Mouse (Mus musculus) cerebellum, adult 9-10 months (tissue): ENCODE measurements around the gene Chaf1a.
"Not testable (repeated sequence)": the region's sequence is repeated elsewhere in the genome, so short reads cannot be mapped to it uniquely, and the experiment has no call there.

Experiments used
- DNase-seq: peaks from one replicate; pipeline ENCODE4 v3.0.0; 2022

The Chaf1a gene

GRCm38 (mm10) chr17:56038583-56039261 lies 1.5 kb upstream of the Chaf1a start:
- peak; percentile 65 for DNase-seq

- no peak for DNase-seq
Measured at GRCm38 (mm10) chr17:56039345-56039744, 894 bp upstream of the Chaf1a start.

- DNase-seq: no peak
Measured at GRCm38 (mm10) chr17:56040857-56041163, 571 bp downstream of the Chaf1a start.

- no peak for DNase-seq
Measured at GRCm38 (mm10) chr17:56051369-56051768, 11.1 kb downstream of the Chaf1a start.

GRCm38 (mm10) chr17:56054938-56055337 lies 14.7 kb downstream of the Chaf1a start:
- DNase-seq: no peak

GRCm38 (mm10) chr17:56055945-56056678 lies 15.9 kb downstream of the Chaf1a start:
- no peak for DNase-seq

GRCm38 (mm10) chr17:56057381-56058120 lies 17.3 kb downstream of the Chaf1a start:
- DNase-seq: peak; percentile 72

- DNase-seq: no peak
Measured at GRCm38 (mm10) chr17:56062081-56062480, 21.8 kb downstream of the Chaf1a start.

DNA sequence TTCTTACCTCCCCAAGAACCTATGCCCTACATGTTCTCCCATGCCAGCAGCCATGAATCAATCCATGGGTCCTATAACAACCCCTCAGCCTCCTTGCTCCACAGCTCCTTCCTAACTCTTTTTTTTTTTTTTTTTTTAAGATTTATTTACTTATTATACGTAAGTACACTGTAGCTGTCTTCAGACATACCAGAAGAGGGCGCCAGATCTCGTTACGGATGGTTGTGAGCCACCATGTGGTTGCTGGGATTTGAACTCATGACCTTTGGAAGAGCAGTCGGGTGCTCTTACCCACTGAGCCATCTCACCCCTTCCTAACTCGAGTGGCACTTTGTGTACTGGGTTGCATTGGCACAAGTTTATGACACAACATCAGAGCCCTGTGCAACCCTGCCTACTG lies 25.5 kb downstream of the Chaf1a start:
- DNase-seq: not testable (repeated sequence)

DNA sequence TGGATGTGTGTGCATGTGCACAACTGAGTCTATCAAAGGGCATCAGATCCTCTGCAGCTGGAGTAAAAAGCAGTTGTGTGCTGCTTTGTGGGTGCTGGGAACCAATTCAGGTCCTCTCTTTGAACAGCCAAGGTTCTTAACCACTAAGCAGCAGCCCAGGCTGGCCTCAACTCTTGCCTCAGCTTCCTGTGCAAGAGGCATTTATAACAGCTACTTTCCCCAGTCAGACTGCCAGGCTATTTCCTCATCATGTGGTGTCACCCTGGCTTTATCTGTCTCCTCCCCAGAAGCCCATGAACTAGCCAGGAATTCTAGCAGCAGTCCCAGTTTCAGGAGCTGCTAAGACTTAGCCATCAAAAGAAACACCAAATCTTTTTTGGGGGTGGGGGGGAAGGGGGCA lies 26.2 kb downstream of the Chaf1a start:
- no peak for DNase-seq

DNA sequence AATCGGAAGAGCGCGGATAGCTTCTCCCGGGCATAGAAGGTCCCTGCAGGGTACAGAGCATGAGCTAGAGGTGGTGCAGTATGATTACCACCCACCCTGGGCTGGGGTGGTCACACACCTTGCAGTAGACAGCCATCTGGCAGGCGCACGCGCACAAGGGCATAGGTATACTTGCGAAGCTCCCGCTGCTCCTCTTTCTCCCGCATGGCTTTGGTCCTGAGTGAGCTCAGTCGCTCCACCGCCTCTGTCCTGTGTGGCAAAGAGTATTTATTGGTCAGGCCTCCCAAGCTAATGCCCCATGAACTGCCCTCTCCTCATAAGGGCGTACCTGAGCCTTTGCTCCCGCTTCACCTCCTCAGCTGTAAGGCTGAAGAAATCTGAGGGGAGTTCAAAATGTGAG lies 28.8 kb downstream of the Chaf1a start:
- DNase-seq: no peak

- no peak for DNase-seq
Measured at GRCm38 (mm10) chr17:56071126-56071525, 30.9 kb downstream of the Chaf1a start.

GRCm38 (mm10) chr17:56072243-56072642 lies 32.0 kb downstream of the Chaf1a start:
- no peak for DNase-seq

DNA sequence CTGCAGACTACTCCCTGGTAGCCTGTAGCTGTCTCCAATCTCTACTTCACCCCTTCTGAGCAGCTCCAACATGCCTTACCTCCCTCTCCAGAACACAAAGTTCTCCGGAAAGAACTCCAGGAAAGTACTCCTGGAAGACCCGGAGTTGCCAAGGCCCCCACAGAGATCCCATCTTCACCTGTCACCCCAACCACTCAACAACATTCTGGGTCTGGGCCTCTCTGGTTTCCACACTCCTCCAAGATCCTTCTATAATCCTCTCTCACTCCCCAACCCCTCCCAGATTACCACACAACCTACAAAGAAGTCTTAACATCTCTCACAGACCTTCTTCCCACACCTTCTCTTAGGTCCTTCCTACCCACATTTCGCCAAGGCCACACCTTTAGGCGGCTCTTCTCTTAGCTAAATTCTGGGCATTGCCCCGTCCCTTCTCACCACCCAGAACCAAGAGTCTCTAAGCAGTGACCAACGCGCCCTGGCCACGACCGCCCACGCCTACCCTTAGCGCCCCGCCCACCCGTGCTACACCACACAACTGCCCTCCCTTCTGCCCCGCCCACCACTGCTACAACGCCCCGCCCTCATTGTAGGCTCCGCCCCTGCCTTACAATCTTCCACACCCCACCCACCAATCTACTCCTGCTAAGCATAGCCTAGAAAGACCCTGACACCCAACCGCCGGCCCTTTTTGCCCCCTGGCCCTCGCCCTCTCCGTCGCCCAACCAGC lies 34.0 kb downstream of the Chaf1a start:
- no peak for DNase-seq

DNA sequence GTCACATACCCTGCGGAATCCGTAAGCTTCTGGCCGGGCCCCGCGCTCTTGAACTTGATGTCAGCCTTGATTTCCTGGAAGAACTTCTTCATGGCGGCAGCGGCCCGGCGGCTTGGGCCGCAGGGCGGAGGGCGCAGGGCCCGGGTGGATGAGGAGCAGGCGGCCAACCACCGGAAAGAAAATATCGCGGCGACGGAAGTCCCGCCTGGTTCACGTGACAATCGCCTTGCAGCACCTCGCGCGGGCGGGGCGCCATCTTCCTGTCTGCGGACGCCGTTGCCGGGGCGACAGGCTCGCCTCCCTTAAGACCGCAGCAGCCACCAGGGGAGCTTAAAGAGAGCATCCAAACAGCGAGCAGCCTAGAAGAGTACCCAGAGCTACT lies 34.6 kb downstream of the Chaf1a start, which contains the start of gene Ubxn6:
Gene Ubxn6, minus strand, starts transcription at position 202 of the 382 bp plus-strand sequence.
- peak; percentile 95 for DNase-seq

DNA sequence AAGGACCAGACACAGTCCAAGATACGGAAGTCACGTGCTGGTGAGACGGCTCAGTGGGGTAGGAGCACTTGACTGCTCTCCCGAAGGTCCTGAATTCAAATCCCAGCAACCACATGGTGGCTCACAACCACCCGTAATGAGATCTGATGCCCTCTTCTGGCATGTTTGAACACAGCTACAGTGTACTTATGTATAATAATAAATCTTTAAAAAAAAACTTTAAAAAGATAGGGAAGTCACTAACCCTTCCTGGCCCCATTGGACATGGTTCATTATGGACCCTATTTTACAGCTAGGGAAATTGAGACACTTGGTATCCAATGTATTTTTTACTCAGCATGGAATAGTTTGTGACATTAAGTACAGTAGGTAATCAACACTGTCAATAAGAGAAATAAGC lies 37.3 kb downstream of the Chaf1a start:
- DNase-seq: peak; percentile 58

DNA sequence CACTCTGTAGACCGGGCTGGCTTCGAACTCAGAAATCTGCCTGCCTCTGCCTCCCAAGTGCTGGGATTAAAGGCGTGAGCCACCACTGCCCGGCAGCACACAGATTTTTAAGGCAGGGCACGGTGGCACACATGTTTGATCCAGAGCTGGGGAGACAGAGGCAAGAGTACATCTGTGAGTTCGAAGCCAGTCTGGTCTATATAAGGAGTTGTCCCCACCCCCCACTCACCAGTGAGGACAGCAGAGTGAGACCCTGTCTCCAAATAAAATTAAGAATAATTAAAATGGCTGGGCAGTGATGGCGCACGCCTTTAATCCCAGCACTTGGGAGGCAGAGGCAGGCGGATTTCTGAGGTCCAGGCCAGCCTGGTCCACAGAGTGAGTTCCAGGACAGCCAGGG lies 38.1 kb downstream of the Chaf1a start:
- peak; percentile 82 for DNase-seq

DNA sequence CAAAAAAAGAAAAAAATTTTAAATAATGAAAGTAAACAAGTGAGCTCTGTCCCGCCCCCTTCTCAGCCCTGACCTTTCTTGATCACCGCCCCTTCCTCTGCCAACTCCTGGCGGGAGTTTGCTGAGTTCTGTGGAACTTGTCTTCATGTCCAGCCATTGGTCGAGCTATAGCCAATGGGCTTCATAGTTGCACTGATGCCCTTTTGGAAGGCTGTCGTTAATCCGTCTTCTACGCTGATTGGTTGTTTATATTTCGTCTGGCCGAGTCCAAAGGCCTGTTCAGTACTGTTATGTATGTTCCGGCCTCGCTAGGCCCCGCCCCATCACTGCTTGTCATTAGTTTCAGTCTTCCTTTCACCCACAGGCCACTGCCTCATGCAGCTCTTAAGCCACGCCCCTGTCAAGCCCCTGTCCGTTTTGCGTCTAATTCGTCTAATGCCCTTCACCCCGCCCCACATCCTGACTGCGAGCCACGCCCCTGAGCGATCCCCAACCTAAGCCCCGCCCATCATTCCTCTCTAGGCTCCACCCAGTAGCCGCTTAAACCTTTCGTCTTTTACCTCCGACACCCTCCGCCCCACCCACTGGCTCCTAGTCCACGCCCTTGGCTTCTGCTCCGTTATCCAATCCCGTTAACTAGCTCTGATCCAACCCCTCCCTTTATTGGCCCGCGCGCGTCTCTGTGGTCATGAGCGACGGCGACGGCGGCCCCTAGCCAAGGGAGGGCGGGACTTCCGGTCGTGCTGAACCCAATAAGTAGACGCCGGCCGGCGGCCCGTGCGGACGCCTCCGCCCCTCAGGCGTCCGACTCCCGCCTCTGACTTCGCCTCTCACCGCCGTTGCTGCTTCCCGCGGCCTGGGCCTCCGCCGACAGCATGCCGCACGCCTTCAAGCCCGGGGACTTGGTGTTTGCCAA lies 38.9 kb downstream of the Chaf1a start, which contains the start of gene Hdgfl2:
Gene Hdgfl2, plus strand, starts transcription at position 755 of the 916 bp plus-strand sequence.
- peak; percentile 100 for DNase-seq

DNA sequence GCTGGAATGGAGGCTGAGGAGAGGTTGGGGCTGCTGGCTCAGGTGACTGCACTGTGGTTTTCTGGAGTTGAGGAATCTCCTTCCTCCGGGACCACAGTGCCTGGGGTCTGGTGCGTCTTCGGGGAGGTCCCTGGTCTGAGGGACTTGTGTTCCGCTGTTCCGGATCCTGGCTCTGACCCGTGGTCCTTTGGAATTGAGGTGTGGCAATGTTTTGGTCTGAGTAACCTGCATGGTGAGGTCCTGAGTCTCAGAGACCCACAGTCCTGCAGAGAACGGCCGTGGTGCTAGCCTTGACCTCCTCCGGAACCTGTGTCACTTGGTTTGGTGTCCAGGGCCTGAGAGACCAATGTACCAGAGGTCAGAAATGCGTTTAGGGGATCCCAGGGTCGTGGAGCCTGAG lies 39.7 kb downstream of the Chaf1a start:
- DNase-seq: peak; percentile 71

- DNase-seq: peak; percentile 55
Measured at GRCm38 (mm10) chr17:56080781-56081585, 40.7 kb downstream of the Chaf1a start.

DNA sequence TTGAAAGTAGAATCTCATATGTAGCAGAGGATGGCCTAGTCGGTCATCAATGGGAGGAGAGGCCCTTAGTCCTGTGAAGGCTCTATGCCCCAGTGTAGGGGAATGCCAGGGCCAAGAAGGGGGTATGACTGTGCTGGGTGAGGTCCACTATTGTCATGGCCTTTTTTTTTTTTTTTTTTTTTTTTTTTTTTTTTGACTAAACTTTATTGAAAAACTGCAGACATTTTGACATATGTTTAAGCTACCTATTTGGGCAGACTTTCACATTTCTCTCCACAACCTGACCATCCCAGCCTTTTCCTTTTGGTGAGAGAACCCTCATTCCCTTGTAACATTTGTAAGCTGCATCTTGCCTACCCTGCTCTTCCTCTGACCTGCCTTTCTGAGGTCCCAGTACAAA lies 52.1 kb downstream of the Chaf1a start:
- DNase-seq: no peak
